Mouse (Mus musculus): Measurements from ENCODE around the gene Prdx2. TPM values are rescaled to one million over a fixed set of nuclear protein-coding genes. Genes with fewer than 3 reads are reported as not detected.

Gene Prdx2
- total RNA-seq, 2 experiments from 2014 or later, result 651 to 659 TPM

GRCm38 (mm10) chr8:84977435-84978247 lies 8.3 kb downstream of the Prdx2 start:
- DNase-seq, result peak; percentile 78 to 81

- peak; percentile 96 to 97 for DNase-seq
Observed at GRCm38 (mm10) chr8:84978248-84978940, 9.0 kb downstream of the Prdx2 start, which contains the start of gene Junb. TSS of gene Junb (minus strand) at chr8:84978718.

- peak; percentile 95 to 97 for DNase-seq
Observed at GRCm38 (mm10) chr8:84979599-84980421, 10.4 kb downstream of the Prdx2 start.

- peak; percentile 86 to 93 for DNase-seq
Observed at GRCm38 (mm10) chr8:84980622-84981358, 11.4 kb downstream of the Prdx2 start.

GRCm38 (mm10) chr8:84981644-84982498 lies 12.5 kb downstream of the Prdx2 start:
- DNase-seq, result peak in 1 of 2 experiments; percentile 20

- no peak for DNase-seq
Observed at GRCm38 (mm10) chr8:84982499-84983011, 13.2 kb downstream of the Prdx2 start.

GRCm38 (mm10) chr8:84984294-84985048 lies 15.1 kb downstream of the Prdx2 start:
- peak; percentile 55 to 68 for DNase-seq

- no peak for DNase-seq
Observed at GRCm38 (mm10) chr8:84985049-84985683, 15.8 kb downstream of the Prdx2 start.

- DNase-seq, result peak; percentile 88 to 94
Observed at GRCm38 (mm10) chr8:84985684-84986378, 16.4 kb downstream of the Prdx2 start.

GRCm38 (mm10) chr8:84986379-84986945 lies 17.1 kb downstream of the Prdx2 start:
- no peak for DNase-seq

- no peak for DNase-seq
Observed at GRCm38 (mm10) chr8:84987388-84987787, 18.0 kb downstream of the Prdx2 start.

GRCm38 (mm10) chr8:84987903-84988302 lies 18.5 kb downstream of the Prdx2 start:
- no peak for DNase-seq

GRCm38 (mm10) chr8:84989311-84989731 lies 19.9 kb downstream of the Prdx2 start:
- DNase-seq, result peak in 1 of 2 experiments; percentile 72

GRCm38 (mm10) chr8:84989810-84990209 lies 20.4 kb downstream of the Prdx2 start:
- peak; percentile 93 to 96 for DNase-seq

GRCm38 (mm10) chr8:84990349-84990748 lies 21.0 kb downstream of the Prdx2 start, which contains the start of gene Hook2:
TSS of gene Hook2 (plus strand) at chr8:84990603.
- peak; percentile 96 to 97 for DNase-seq

GRCm38 (mm10) chr8:84990836-84991235 lies 21.4 kb downstream of the Prdx2 start:
- DNase-seq, result no peak

- no peak for DNase-seq
Observed at GRCm38 (mm10) chr8:84994375-84994774, 25.0 kb downstream of the Prdx2 start.

GRCm38 (mm10) chr8:84995680-84996079 lies 26.3 kb downstream of the Prdx2 start:
- no peak for DNase-seq
